Mouse (Mus musculus): ENCODE results near the gene Rtkn. TPM values are rescaled to one million over a fixed set of nuclear protein-coding genes. Genes with fewer than 3 reads are reported as not detected.

Gene Rtkn
- polyA plus RNA-seq, 1 experiment from 2014 or later, result 74.1 TPM

GRCm38 (mm10) chr6:83134226-83134625, 1.0 kb upstream of the Rtkn start:
- no peak for ATAC-seq (ENCODE audit: low FRiP score, low read depth)
- Histone ChIP-seq H3K9ac (no peak overlapping the region), H3K27ac (no peak overlapping the region), H3K9me3 (no peaks in the 10 kb centered on the region), H3K4me1 (peaks cover 29% of the 10 kb centered on the region), H3K36me3 (0 out of 2 replicates have a peak, but pooled peaks cover under 1% of the 10 kb centered on the region), H3K27me3 (no peaks in the 10 kb centered on the region), H3K4me3 (no peak overlapping the region), H3K4me2 (replicated peaks) (no peak overlapping the region)
- 81% methylated on average over 3 of the region's 3 CpGs for WGBS

- peak overlapping the region; percentile 100 for H3K27ac ChIP-seq
- peak overlapping the region; percentile 89 for H3K9ac ChIP-seq
- H3K4me3 ChIP-seq, result peak overlapping the region; percentile 61
- no peaks in the 10 kb centered on the region for H3K27me3 ChIP-seq
- 2% methylated on average over 37 of the region's 37 CpGs for WGBS
- ATAC-seq (ENCODE audit: low FRiP score, low read depth), result no peak
- H3K9me3 ChIP-seq, result no peaks in the 10 kb centered on the region
- peaks cover 40% of the 10 kb centered on the region for H3K4me1 ChIP-seq
- H3K36me3 ChIP-seq, result peaks cover 9% of the 10 kb centered on the region; the same call in 1 of the 2 replicates
- H3K4me2 ChIP-seq (replicated peaks), result peak overlapping the region; percentile 94
Measured at GRCm38 (mm10) chr6:83135571-83136161, 403 bp downstream of the Rtkn start.

- Histone ChIP-seq H3K4me2 (replicated peaks) (peak overlapping the region; percentile 94), H3K4me1 (peaks cover 43% of the 10 kb centered on the region), H3K9me3 (no peaks in the 10 kb centered on the region), H3K36me3 (peaks cover 9% of the 10 kb centered on the region; the same call in 1 of the 2 replicates), H3K4me3 (peak overlapping the region; percentile 61), H3K27ac (peak overlapping the region; percentile 100), H3K9ac (peak overlapping the region; percentile 89), H3K27me3 (no peaks in the 10 kb centered on the region)
- 7% methylated on average over 5 of the region's 5 CpGs for WGBS
- ATAC-seq (ENCODE audit: low FRiP score, low read depth), result no peak
Measured at GRCm38 (mm10) chr6:83136291-83136880, 1.1 kb downstream of the Rtkn start.

DNA sequence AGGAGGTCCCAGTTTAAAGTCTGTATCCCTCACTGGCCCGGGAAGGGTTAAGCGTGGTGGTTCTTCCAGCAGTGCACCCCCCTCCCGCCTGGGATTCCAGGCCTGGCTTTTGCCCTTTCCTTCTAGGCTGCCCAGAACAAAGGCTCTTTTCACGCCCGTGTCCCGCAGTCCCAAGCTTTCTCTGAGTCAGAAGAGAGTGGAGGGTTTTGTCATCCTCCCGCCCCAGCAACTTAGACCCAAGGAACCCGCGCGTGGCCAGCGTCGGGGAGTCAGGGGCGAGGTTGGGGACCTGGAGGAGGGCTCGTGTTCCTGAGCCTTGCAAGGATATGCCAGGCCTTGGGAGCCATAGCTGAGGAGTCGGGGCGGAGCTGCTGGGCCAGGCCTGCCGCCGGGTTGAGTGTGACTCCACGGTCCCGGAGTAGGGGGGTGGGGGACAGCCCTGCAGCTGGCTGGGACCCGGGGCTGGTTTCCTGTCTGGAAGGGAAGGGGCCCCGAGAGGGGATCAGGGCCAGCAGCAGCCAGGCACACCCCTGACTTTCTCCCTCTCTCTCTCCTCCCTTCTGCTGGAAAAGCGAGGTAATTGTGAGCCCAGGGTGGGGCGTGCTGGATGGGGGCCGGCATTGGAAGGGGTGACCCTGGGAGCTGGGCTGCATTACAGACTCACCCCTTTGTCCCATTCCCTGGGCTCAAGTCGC, 1.8 kb downstream of the Rtkn start:
- under 1% methylated on average over 26 of the region's 26 CpGs for WGBS
- Histone ChIP-seq H3K4me2 (replicated peaks) (peak overlapping the region; percentile 94), H3K27me3 (no peaks in the 10 kb centered on the region), H3K9me3 (no peaks in the 10 kb centered on the region), H3K4me1 (peaks cover 49% of the 10 kb centered on the region), H3K4me3 (peak overlapping the region; percentile 61), H3K9ac (peak overlapping the region; percentile 89), H3K27ac (peak overlapping the region; percentile 100), H3K36me3 (peaks cover 9% of the 10 kb centered on the region; the same call in 1 of the 2 replicates)
- ATAC-seq (ENCODE audit: low FRiP score, low read depth), result peak; percentile 90

- peak overlapping the region; percentile 100 for H3K27ac ChIP-seq
- peaks cover 54% of the 10 kb centered on the region for H3K4me1 ChIP-seq
- H3K27me3 ChIP-seq, result no peaks in the 10 kb centered on the region
- ATAC-seq (ENCODE audit: low FRiP score, low read depth), result peak; percentile 85
- H3K4me3 ChIP-seq, result peak overlapping the region; percentile 61
- H3K36me3 ChIP-seq, result peaks cover 9% of the 10 kb centered on the region; the same call in 1 of the 2 replicates
- WGBS, result 0% methylated on average over 12 of the region's 12 CpGs
- H3K9me3 ChIP-seq, result no peaks in the 10 kb centered on the region
- H3K9ac ChIP-seq, result peak overlapping the region; percentile 89
- H3K4me2 ChIP-seq (replicated peaks), result peak overlapping the region; percentile 94
Measured at GRCm38 (mm10) chr6:83137576-83137950, 2.3 kb downstream of the Rtkn start.

- H3K9me3 ChIP-seq, result no peaks in the 10 kb centered on the region
- peak overlapping the region; percentile 61 for H3K4me3 ChIP-seq
- peak overlapping the region; percentile 100 for H3K27ac ChIP-seq
- WGBS, result under 1% methylated on average over 11 of the region's 11 CpGs
- peaks cover 9% of the 10 kb centered on the region; the same call in 1 of the 2 replicates for H3K36me3 ChIP-seq
- peak overlapping the region; percentile 89 for H3K9ac ChIP-seq
- ATAC-seq (ENCODE audit: low FRiP score, low read depth), result peak; percentile 34
- peaks cover 59% of the 10 kb centered on the region for H3K4me1 ChIP-seq
- H3K4me2 ChIP-seq (replicated peaks), result peak overlapping the region; percentile 94
- no peaks in the 10 kb centered on the region for H3K27me3 ChIP-seq
Measured at GRCm38 (mm10) chr6:83138056-83138455, 2.8 kb downstream of the Rtkn start.

- Histone ChIP-seq H3K36me3 (peaks cover 18% of the 10 kb centered on the region), H3K27me3 (no peaks in the 10 kb centered on the region), H3K4me2 (replicated peaks) (peak overlapping the region; percentile 94), H3K4me3 (no peak overlapping the region), H3K27ac (no peak overlapping the region), H3K9me3 (no peaks in the 10 kb centered on the region), H3K4me1 (peaks cover 63% of the 10 kb centered on the region), H3K9ac (no peak overlapping the region)
- ATAC-seq (ENCODE audit: low FRiP score, low read depth), result no peak
- WGBS, result 85% methylated on average over 8 of the region's 8 CpGs
Measured at GRCm38 (mm10) chr6:83140044-83140443, 4.8 kb downstream of the Rtkn start.

DNA sequence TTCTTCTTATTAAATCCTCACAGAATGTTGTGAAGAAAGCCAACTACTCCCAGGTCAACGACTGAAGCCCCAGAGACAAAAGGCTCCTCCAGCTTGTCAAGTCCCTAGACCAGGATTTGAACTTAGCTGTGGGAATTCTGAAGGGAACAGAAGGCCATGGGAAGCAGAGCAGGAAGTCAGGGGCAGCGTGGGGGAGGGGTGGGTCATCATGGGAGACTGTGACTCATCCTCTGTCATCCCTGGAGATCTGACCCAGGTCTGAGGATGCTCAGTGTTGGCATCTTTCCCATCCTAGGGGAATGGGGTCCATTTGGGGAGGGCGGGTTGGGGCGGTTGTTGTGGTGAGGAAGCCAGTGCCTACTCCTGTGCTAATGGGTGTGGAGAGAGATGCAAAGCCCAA, 6.4 kb downstream of the Rtkn start:
- H3K4me1 ChIP-seq, result peaks cover 57% of the 10 kb centered on the region
- no peak for ATAC-seq (ENCODE audit: low FRiP score, low read depth)

GRCm38 (mm10) chr6:83142211-83142731, 7.0 kb downstream of the Rtkn start:
- peak overlapping the region; percentile 70 for H3K4me2 ChIP-seq (replicated peaks)
- H3K36me3 ChIP-seq, result peaks cover 36% of the 10 kb centered on the region
- H3K27me3 ChIP-seq, result no peaks in the 10 kb centered on the region
- no peak for ATAC-seq (ENCODE audit: low FRiP score, low read depth)
- H3K4me1 ChIP-seq, result peaks cover 57% of the 10 kb centered on the region
- H3K27ac ChIP-seq, result 0 out of 2 replicates have a peak overlapping the region, but pooled peaks have one; percentile 15
- WGBS, result 5% methylated on average over 41 of the region's 41 CpGs
- H3K9ac ChIP-seq, result peak overlapping the region; percentile 69
- H3K9me3 ChIP-seq, result no peaks in the 10 kb centered on the region
- H3K4me3 ChIP-seq, result peak overlapping the region; percentile 37

More for the DNA sequence above, 6.4 kb downstream of the Rtkn start:
- Histone ChIP-seq H3K36me3 (peaks cover 30% of the 10 kb centered on the region), H3K9me3 (no peaks in the 10 kb centered on the region), H3K4me2 (replicated peaks) (peak overlapping the region; percentile 70), H3K27ac (no peak overlapping the region), H3K4me3 (peak overlapping the region; percentile 37), H3K9ac (peak overlapping the region; percentile 69), H3K27me3 (no peaks in the 10 kb centered on the region)
- 35% methylated on average over 4 of the region's 4 CpGs for WGBS

- Histone ChIP-seq H3K4me1 (peaks cover 55% of the 10 kb centered on the region), H3K27ac (no peak overlapping the region), H3K9ac (peak overlapping the region; percentile 69; the same call in 1 of the 2 replicates), H3K9me3 (no peaks in the 10 kb centered on the region), H3K36me3 (peaks cover 42% of the 10 kb centered on the region), H3K4me3 (no peak overlapping the region), H3K27me3 (no peaks in the 10 kb centered on the region), H3K4me2 (replicated peaks) (peak overlapping the region; percentile 70)
- ATAC-seq (ENCODE audit: low FRiP score, low read depth), result no peak
- 39% methylated on average over 11 of the region's 11 CpGs for WGBS
Measured at GRCm38 (mm10) chr6:83142886-83143285, 7.6 kb downstream of the Rtkn start.

DNA sequence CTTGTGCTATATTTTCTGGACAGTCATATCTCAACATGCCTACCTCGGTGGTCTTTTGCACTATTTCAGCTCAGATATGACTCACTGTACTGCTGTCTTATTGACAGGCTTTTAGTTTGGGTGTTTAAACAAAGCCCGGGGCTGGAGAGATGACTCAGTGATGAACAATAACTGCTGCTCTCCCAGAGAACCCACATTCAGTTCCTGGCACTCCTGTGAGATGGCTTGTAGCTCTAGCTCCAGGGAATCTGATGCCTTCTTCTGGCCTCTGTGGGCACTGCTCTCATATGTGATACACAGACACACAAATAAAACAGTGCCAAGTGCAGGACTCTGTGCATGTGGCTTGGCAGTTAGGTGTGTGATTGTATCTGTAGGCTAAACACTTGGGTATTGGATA, 9.9 kb downstream of the Rtkn start:
- Histone ChIP-seq H3K9me3 (no peaks in the 10 kb centered on the region), H3K27ac (peak overlapping the region; percentile 28; the same call in 1 of the 2 replicates), H3K4me1 (peaks cover 34% of the 10 kb centered on the region), H3K36me3 (peaks cover 56% of the 10 kb centered on the region), H3K4me2 (replicated peaks) (no peak overlapping the region), H3K4me3 (no peak overlapping the region), H3K27me3 (no peaks in the 10 kb centered on the region), H3K9ac (no peak overlapping the region)
- no peak for ATAC-seq (ENCODE audit: low FRiP score, low read depth)
- 73% methylated on average over 2 of the region's 2 CpGs for WGBS

DNA sequence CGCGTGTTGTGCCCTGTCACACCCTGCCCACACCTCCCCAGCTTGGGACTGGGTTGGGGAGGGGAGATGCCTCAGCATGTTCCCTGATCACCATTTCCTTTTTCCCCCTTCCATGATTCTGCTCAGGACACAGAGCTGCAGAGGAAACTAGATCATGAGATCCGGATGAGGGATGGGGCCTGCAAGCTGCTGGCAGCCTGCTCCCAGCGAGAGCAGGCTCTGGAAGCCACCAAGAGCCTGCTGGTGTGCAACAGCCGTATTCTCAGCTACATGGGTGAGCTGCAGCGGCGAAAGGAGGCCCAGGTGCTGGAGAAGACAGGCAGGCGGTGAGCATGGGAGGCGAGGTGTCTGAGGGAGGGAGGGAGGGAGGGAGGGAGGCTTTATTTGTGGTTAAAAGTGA, 10.5 kb downstream of the Rtkn start:
- 48% methylated on average over 9 of the region's 9 CpGs for WGBS
- H3K36me3 ChIP-seq, result peaks cover 62% of the 10 kb centered on the region
- no peak overlapping the region for H3K4me2 ChIP-seq (replicated peaks)
- no peak overlapping the region for H3K4me3 ChIP-seq
- no peaks in the 10 kb centered on the region for H3K9me3 ChIP-seq
- no peak for ATAC-seq (ENCODE audit: low FRiP score, low read depth)
- peaks cover 33% of the 10 kb centered on the region for H3K4me1 ChIP-seq
- H3K27ac ChIP-seq, result peak overlapping the region; percentile 58; the same call in 1 of the 2 replicates
- H3K9ac ChIP-seq, result peak overlapping the region; percentile 31; the same call in 1 of the 2 replicates
- H3K27me3 ChIP-seq, result no peaks in the 10 kb centered on the region

Data from limb, embryonic 13.5 days (tissue).